In the genomic region with DNA sequence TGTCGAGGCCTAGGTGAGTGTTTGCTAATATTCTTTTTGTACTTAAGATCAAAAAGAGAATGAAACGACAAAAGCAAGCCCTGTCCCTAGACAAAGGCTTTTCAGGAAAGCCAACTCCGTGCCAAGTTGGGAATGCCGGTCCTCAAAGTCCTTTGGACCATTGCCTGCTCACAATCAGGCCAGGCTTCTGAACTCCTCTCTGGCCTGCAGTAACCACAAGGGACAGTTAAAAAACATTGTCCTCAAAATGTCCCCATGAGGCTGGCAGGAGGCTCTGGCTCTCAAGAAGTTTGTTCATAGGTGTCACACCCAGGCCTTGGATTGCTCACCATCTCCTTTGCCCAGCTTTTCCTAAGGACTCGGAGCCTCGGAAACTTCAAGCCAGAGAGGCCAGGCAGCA, we compare ENCODE assay signal across 24 mouse cellular contexts. TPM values are rescaled to one million over a fixed set of nuclear protein-coding genes. Genes with fewer than 3 reads are reported as not detected.
A peak's percentile ranks its signal among the peaks of the same experiment; 100 is the strongest.
DNase-seq lines count a peak whose midpoint lies in the region; TF ChIP-seq lines count a peak whose summit lies in the region.
"Had no signal": no experiment of that assay in that cellular context is flagged by ENCODE, and none has a peak within 500 bp of the region (broad histone marks: within the 10 kb centered on the region; RNA-seq: fewer than 3 reads in every experiment).

No protein-coding gene starts in this region.

- peak; percentile 8 for DNase-seq in gastrocnemius, postnatal 10 days
- DNase-seq in gastrocnemius, adult 18-20 months (ENCODE audit: low spot score) = no peak
- DNase-seq in layer of hippocampus, adult 2 months (ENCODE audit: low spot score in 2 of 2) = no peak
- no peak for DNase-seq in layer of hippocampus, adult 18-20 months (ENCODE audit: low spot score in 2 of 2)
- peak; percentile 15 for DNase-seq in thymus, postnatal 0 days (ENCODE audit: low spot score)
- DNase-seq in thymus, postnatal 14 days = no peak
- no peak for DNase-seq in testis, postnatal 14 days (ENCODE audit: low spot score)
- DNase-seq: cerebellum, adult 9-10 months; kidney, adult 11 months; kidney, postnatal 4 days; liver, embryonic 13.5 days; retina, postnatal 1 day had no signal

- H3K4me3 ChIP-seq in layer of hippocampus, adult 2 months = no peak overlapping the region
- H3K4me3 ChIP-seq: embryonic facial prominence, embryonic 10.5 days; forebrain, embryonic 12.5 days; heart, embryonic 15.5 days; liver, embryonic 13.5 days; midbrain, embryonic 10.5 days had no signal

- peak overlapping the region; percentile 25; the same call in 1 of the 2 replicates for H3K27ac ChIP-seq in layer of hippocampus, adult 2 months
- H3K27ac ChIP-seq: embryonic facial prominence, embryonic 10.5 days; forebrain, embryonic 12.5 days; liver, embryonic 13.5 days; macrophage; midbrain, embryonic 10.5 days had no signal

- no peak for TF ChIP-seq CTCF in layer of hippocampus, adult 2 months (conservative IDR thresholded peaks at IDR 0.05)

RNA-seq across cellular contexts. Expression of gene Tcf7, which starts 13.0 kb away (rescaled TPM):
- total RNA-seq in gastrocnemius, postnatal 10 days (2021) = 1 to 10 TPM; 2.0 to 4.6 TPM
- total RNA-seq in gastrocnemius, adult 18-20 months (2021) = under 1 TPM; 0.23 to 0.50 TPM
- 1 to 10 TPM; 2.9 TPM for total RNA-seq in layer of hippocampus, adult 2 months (2021)
- total RNA-seq in layer of hippocampus, adult 18-20 months (2021) = 1 to 10 TPM; 2.6 to 3.1 TPM
- 1,084 and 1,272 TPM in 2 replicates for polyA plus RNA-seq in thymus, postnatal 0 days (2015; fragmentation: Nextera tagmentation; extraction: Ambion mirVana)
- total RNA-seq: G1E had no signal
- polyA plus RNA-seq: G1E had no signal

RNA-seq across cellular contexts. Expression of gene Skp1a, which starts 38.0 kb away (rescaled TPM):
- total RNA-seq in gastrocnemius, postnatal 10 days (2021) = 100 to 1,000 TPM; 254 to 257 TPM
- 100 to 1,000 TPM; 289 to 291 TPM for total RNA-seq in gastrocnemius, adult 18-20 months (2021)
- total RNA-seq in layer of hippocampus, adult 2 months (2021) = 100 to 1,000 TPM; 456 to 474 TPM
- total RNA-seq in layer of hippocampus, adult 18-20 months (2021) = 100 to 1,000 TPM; 461 to 470 TPM
- 1,041 and 1,103 TPM in 2 replicates for polyA plus RNA-seq in thymus, postnatal 0 days (2015; fragmentation: Nextera tagmentation; extraction: Ambion mirVana)

RNA-seq across cellular contexts. Expression of gene Olfr1371, which starts 56.1 kb away (rescaled TPM):
- total RNA-seq in gastrocnemius, postnatal 10 days (2021) = not detected
- not detected for total RNA-seq in gastrocnemius, adult 18-20 months (2021)
- total RNA-seq in layer of hippocampus, adult 2 months (2021) = not detected
- total RNA-seq in layer of hippocampus, adult 18-20 months (2021) = not detected
- polyA plus RNA-seq in thymus, postnatal 0 days (2015; fragmentation: Nextera tagmentation; extraction: Ambion mirVana) = not detected in 2 replicates
- total RNA-seq: common myeloid progenitor, adult 5-6 weeks; gastrocnemius, adult 8-10 months; heart, adult 18-20 months; layer of hippocampus, postnatal 14 days had no signal
- polyA plus RNA-seq: embryonic facial prominence, embryonic 10.5 days; forebrain, embryonic 12.5 days; G1E; heart, embryonic 15.5 days; hindbrain, embryonic 11.5 days; limb, embryonic 11.5 days; liver, embryonic 13.5 days; macrophage; midbrain, embryonic 10.5 days had no signal

Comparison
In these comparisons a context has a peak if more than half of its experiments do, and no peak if none do; other contexts are left out.
1. DNase-seq: peak in gastrocnemius, postnatal 10 days (single experiment) and thymus, postnatal 0 days (single experiment); none in gastrocnemius, adult 18-20 months (single experiment), layer of hippocampus, adult 2 months (0 of 2), layer of hippocampus, adult 18-20 months (0 of 2), thymus, postnatal 14 days (single experiment) and testis, postnatal 14 days (single experiment).